Mouse (Mus musculus) hindbrain, embryonic 12.5 days (tissue): ENCODE results near the gene Celsr1. TPM values are rescaled to one million over a fixed set of nuclear protein-coding genes. Genes with fewer than 3 reads are reported as not detected.
"Not testable (repeated sequence)": the region's sequence is repeated elsewhere in the genome, so short reads cannot be mapped to it uniquely, and the experiment has no call there.

Source experiments
- ATAC-seq: fragments of 200-750 bp; cut with Nextera tagmentation; 2 replicates; pipeline ENCODE4 v1.8.0; 2017; ENCODE audit warnings: moderate TSS enrichment; ENCODE audit not compliant: low FRiP score
- H3K27ac ChIP-seq: fragments of 300-500 bp; sonication (generic); 2 replicates; pipeline ENCODE4 v1.5.1; 2016; ENCODE audit warnings: mild to moderate bottlenecking
- H3K27me3 ChIP-seq: fragments of 300-500 bp; sonication (generic); 2 replicates; pipeline ENCODE4 v1.6.1; 2016; ENCODE audit warnings: mild to moderate bottlenecking
- H3K36me3 ChIP-seq: fragments of 300-500 bp; sonication (generic); 2 replicates; pipeline ENCODE4 v1.6.1; 2016; ENCODE audit warnings: mild to moderate bottlenecking
- H3K4me1 ChIP-seq: fragments of 300-500 bp; sonication (generic); 2 replicates; pipeline ENCODE4 v1.6.1; 2016
- H3K4me2 ChIP-seq: fragments of 300-500 bp; sonication (generic); replicated peaks from 2 replicates; pipeline ENCODE4 v1.6.1; 2016; ENCODE audit warnings: mild to moderate bottlenecking
- H3K4me3 ChIP-seq: fragments of 300-500 bp; sonication (generic); 2 replicates; pipeline ENCODE4 v1.5.1; 2016; ENCODE audit warnings: mild to moderate bottlenecking
- H3K9ac ChIP-seq: fragments of 300-500 bp; sonication (generic); 2 replicates; pipeline ENCODE4 v1.6.1; 2016; ENCODE audit warnings: mild to moderate bottlenecking, moderate library complexity
- H3K9me3 ChIP-seq: fragments of 300-500 bp; sonication (generic); replicated peaks from 2 replicates; pipeline ENCODE4 v1.6.1; 2016; ENCODE audit warnings: mild to moderate bottlenecking
- WGBS: fragments of 180-500 bp; shearing (Covaris S2); methylation state at CpG from one replicate; pipeline ENCODE4 v1.1.7; 2016; 5-methylcytosine and 5-hydroxymethylcytosine counted together
- polyA plus RNA-seq: library from polyadenylated mRNA; unstranded; fragments of >200 nt; fragmentation: Nextera tagmentation; extraction: Ambion mirVana; gene quantifications from 2 replicates; pipeline ENCODE4 v1.2.1, GENCODE M21; 2016

The Celsr1 gene
- polyA plus RNA-seq, 1 experiment from 2014 or later = 4.3 TPM

DNA sequence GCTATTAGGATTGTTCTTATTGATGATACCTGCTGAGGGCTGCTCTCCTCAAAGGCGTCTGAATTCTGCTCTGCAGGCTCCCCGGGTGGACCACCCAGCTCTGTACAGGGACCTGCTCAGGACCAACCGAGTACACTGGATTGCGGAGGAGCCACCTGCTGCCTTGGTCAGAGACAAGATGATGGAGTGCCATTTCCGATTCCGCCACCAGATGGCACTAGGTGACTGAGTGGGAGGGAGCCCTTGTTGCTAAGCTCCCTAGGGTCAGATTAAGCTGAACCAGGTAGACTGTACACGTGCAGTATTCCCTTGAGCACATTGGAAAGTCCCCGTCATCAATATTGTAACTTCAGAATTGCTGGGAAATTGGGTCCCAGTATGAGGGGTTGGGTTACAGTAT is 137.3 kb downstream of the Celsr1 start:
- no peak overlapping the region for H3K4me2 ChIP-seq
- H3K27ac ChIP-seq = no peak overlapping the region
- no peak overlapping the region for H3K4me3 ChIP-seq
- no peak for ATAC-seq
- H3K36me3 ChIP-seq = peaks cover 75% of the 10 kb centered on the region
- WGBS = 21% methylated on average over 8 of the region's 8 CpGs
- H3K27me3 ChIP-seq = no peaks in the 10 kb centered on the region
- H3K4me1 ChIP-seq = 0 out of 2 replicates have a peak, but pooled peaks cover 13% of the 10 kb centered on the region
- H3K9ac ChIP-seq = no peak overlapping the region
- no peaks in the 10 kb centered on the region for H3K9me3 ChIP-seq

DNA sequence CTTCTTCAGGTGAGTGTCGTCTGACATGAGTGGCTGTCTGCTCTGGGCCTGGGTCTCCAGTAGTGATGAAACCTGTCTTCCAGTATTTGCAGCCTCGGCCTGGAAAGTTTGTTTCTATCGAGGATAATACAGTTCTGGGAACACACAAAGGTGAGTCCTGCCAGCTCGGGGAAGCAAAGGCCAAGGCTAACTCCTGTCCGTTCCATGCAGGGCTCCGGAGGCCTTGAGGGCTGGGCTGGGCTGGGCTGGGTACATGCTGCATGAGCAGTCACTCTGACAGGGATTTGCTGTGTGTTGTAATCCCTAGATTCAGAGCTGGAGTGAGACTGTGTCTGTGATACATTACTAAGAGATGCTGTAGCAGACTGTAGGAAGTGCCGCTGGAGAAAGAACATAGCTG is 139.7 kb downstream of the Celsr1 start:
- WGBS = 86% methylated on average over 7 of the region's 7 CpGs

DNA sequence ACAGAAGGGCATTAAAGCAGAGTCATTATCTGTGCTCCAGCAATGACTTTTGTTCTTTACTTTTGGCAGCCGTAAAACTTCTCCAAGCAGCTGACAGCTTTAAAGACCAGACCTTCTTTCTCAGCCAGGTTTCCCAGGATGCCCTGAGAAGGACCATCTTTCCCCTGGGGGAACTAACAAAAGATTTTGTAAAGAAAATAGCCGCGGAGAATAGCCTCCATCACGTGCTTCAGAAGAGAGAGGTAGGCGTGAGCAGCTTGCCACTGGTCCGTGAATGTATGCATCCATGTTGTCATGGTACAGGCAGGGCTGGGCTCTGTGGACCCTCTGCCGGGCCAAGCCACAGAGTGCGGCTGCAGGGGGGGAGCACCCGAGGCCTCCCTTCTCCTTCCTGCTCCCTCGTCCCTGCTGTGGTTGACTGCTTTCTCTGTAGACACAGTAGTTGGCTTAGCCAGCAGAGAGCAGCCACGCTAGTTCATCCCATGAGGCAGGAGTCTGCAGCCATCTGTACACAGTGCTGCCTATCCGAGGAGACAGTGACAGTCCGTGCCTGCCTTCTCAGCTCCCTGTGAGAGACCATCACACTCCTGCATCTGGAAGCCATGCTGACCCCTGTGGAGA is 141.0 kb downstream of the Celsr1 start:
- H3K4me3 ChIP-seq = no peak overlapping the region
- no peaks in the 10 kb centered on the region for H3K9me3 ChIP-seq
- no peaks in the 10 kb centered on the region for H3K27me3 ChIP-seq
- H3K27ac ChIP-seq = peak overlapping the region; percentile 58
- H3K36me3 ChIP-seq = peaks cover 66% of the 10 kb centered on the region
- H3K9ac ChIP-seq = no peak overlapping the region; the same call in 1 of the 2 replicates
- WGBS = 57% methylated on average over 13 of the region's 13 CpGs
- no peak overlapping the region for H3K4me2 ChIP-seq
- peak; percentile 72 for ATAC-seq
- H3K4me1 ChIP-seq = 0 out of 2 replicates have a peak, but pooled peaks cover 13% of the 10 kb centered on the region

More for the DNA sequence above, 139.7 kb downstream of the Celsr1 start:
- Histone ChIP-seq H3K4me2 (no peak overlapping the region), H3K9ac (no peak overlapping the region), H3K9me3 (no peaks in the 10 kb centered on the region), H3K27me3 (no peaks in the 10 kb centered on the region), H3K36me3 (peaks cover 72% of the 10 kb centered on the region), H3K4me3 (no peak overlapping the region), H3K27ac (no peak overlapping the region), H3K4me1 (0 out of 2 replicates have a peak, but pooled peaks cover 13% of the 10 kb centered on the region)
- ATAC-seq = no peak

DNA sequence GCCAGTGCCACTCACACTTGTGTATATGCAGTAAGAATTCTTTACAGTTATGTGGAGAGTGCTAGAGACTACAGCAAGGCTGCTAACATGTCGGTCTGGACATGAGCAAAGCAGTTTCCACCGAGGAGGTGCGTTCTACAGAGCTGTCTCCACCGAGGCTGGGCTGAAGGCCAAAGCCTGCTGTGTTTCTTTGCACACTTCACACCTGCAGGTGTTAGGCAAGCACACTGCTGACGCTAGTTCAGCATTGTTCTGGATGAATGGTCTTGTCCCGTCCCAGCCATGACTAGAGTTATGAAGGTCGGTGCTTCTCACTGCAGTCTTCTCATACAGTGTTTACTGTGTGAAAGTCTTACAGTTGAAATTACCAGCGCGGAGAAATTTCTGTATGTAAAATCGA is 141.6 kb downstream of the Celsr1 start:
- Histone ChIP-seq H3K9ac (no peak overlapping the region), H3K4me3 (no peak overlapping the region), H3K36me3 (peaks cover 60% of the 10 kb centered on the region), H3K27me3 (no peaks in the 10 kb centered on the region), H3K4me1 (0 out of 2 replicates have a peak, but pooled peaks cover 13% of the 10 kb centered on the region), H3K27ac (peak overlapping the region; percentile 58; the same call in 1 of the 2 replicates), H3K9me3 (no peaks in the 10 kb centered on the region), H3K4me2 (no peak overlapping the region)
- ATAC-seq = 0 out of 2 replicates have a peak, but pooled peaks have one; percentile 38
- 72% methylated on average over 10 of the region's 10 CpGs for WGBS

DNA sequence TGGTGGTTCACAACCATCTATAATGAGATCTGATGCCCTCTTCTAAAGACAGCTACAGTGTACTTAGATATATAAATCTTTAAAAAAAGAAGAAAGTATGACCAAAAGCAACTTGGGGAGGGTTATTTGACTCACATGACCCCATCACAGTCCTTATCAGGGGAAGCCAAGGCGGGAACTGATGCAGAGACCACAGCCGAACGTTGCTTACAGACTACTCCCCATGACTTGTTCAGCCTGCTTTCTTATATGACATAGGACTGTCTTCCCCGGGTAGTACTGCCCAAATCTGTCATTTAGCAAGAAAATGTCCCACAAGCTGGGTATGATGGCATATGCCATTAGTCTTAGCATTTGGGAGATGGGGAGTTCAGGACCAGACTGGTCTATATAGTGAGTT is 144.3 kb downstream of the Celsr1 start:
- 88% methylated on average over 4 of the region's 4 CpGs for WGBS
- H3K4me3 ChIP-seq = no peak overlapping the region
- peaks cover 64% of the 10 kb centered on the region for H3K36me3 ChIP-seq

DNA sequence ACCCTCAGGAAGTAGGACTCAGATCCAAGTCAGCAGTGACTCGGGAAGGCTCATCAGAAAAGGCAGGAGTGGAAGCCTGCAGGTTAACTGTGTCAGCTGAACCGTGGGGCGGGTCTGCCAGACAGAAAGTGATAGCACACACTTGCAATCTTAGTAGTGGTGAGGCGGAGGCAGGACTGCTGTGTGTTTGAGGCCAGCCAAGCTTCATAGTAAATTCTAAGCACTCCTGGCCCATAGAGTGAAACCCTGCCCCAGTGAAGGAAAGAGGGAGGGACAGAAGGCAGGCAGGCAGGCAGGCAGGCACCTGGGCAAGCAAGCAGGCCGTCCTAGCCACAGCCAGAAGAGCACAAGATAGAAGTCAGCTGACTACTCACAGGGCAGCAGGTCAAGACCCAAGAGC is 148.0 kb downstream of the Celsr1 start:
- no peaks in the 10 kb centered on the region for H3K9me3 ChIP-seq
- no peak overlapping the region for H3K9ac ChIP-seq
- H3K4me1 ChIP-seq = peaks cover 3% of the 10 kb centered on the region; the same call in 1 of the 2 replicates
- H3K27ac ChIP-seq = no peak overlapping the region
- peaks cover 52% of the 10 kb centered on the region for H3K36me3 ChIP-seq
- no peak overlapping the region for H3K4me3 ChIP-seq
- H3K27me3 ChIP-seq = no peaks in the 10 kb centered on the region
- H3K4me2 ChIP-seq = no peak overlapping the region
- ATAC-seq = no peak
- WGBS = 87% methylated on average over 5 of the region's 5 CpGs

More for the DNA sequence above, 144.3 kb downstream of the Celsr1 start:
- H3K9me3 ChIP-seq = no peaks in the 10 kb centered on the region
- no peak for ATAC-seq
- H3K9ac ChIP-seq = no peak overlapping the region
- no peak overlapping the region for H3K27ac ChIP-seq
- H3K4me2 ChIP-seq = no peak overlapping the region
- H3K27me3 ChIP-seq = no peaks in the 10 kb centered on the region
- H3K4me1 ChIP-seq = 0 out of 2 replicates have a peak, but pooled peaks cover 13% of the 10 kb centered on the region

DNA sequence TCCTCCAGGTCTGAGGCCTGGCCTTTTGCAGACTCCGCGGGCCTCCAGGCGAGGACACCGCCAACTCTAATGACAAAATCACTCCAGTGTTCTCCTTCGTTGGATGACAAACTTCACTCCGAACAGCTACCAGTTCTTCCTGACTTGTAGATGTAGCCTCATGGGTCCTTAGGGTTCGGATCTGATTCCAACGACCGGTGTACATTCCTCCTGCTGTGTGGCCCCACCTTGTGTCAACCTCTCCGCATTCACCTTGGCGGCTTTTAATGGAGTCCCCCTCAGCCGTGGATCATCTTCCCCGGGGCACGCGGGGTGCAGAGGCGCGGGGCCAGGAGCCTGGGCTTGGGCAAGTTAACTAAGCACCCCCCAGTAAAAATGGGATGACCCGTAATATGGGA is 154.1 kb downstream of the Celsr1 start:
- Histone ChIP-seq H3K9me3 (no peaks in the 10 kb centered on the region), H3K36me3 (peaks cover 43% of the 10 kb centered on the region), H3K4me3 (peak overlapping the region; percentile 79), H3K27ac (peak overlapping the region; percentile 71), H3K4me2 (peak overlapping the region; percentile 96), H3K9ac (peak overlapping the region; percentile 84), H3K27me3 (no peaks in the 10 kb centered on the region), H3K4me1 (peaks cover 24% of the 10 kb centered on the region)
- 2% methylated on average over 18 of the region's 18 CpGs for WGBS
- peak; percentile 36 for ATAC-seq

DNA sequence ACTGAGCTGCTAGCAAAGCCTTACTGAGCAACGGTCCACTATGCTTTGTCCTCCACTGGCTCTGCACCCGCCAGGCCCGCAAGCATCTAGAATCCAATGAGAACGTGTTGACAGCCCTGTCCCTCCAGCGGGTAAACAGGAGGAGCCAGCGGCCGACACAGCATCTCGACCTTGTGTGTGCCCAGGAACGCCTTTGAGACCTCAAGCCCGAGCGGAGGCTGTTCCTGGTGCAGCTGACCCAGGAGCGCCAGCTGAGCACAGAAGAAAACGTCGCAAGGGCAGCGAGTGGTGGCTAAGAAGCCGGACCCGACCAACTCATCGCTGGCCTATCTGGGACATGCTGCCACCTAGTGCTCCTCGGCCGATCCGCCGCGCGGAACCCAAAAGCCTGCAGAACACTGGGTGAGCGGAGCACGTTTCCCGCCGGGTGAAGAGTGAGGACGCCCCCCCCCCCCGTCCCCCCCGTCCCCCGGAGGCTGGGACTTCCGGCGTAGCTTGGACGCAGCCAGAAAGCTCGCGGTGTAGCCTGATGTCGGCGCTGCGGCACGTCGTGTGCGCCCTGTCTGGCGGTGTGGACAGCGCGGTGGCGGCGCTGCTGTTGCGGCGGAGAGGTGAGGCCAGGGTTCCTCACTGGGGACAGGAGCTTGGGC is 154.6 kb downstream of the Celsr1 start, which contains the start of gene Trmu:
TSS of gene Trmu (plus strand) at position 465 of the 650 bp plus-strand sequence.
- H3K4me1 ChIP-seq = peaks cover 24% of the 10 kb centered on the region
- H3K4me3 ChIP-seq = peak within 1 kb of the TSS; percentile 79
- no peaks in the 10 kb centered on the region for H3K9me3 ChIP-seq
- ATAC-seq = peak; percentile 94
- peak within 1 kb of the TSS; percentile 84 for H3K9ac ChIP-seq
- no peaks in the 10 kb centered on the region for H3K27me3 ChIP-seq
- H3K36me3 ChIP-seq = peaks cover 45% of the 10 kb centered on the region
- peak within 1 kb of the TSS; percentile 96 for H3K4me2 ChIP-seq
- WGBS = under 1% methylated on average over 43 of the region's 50 CpGs
- H3K27ac ChIP-seq = peak within 1 kb of the TSS; percentile 79

DNA sequence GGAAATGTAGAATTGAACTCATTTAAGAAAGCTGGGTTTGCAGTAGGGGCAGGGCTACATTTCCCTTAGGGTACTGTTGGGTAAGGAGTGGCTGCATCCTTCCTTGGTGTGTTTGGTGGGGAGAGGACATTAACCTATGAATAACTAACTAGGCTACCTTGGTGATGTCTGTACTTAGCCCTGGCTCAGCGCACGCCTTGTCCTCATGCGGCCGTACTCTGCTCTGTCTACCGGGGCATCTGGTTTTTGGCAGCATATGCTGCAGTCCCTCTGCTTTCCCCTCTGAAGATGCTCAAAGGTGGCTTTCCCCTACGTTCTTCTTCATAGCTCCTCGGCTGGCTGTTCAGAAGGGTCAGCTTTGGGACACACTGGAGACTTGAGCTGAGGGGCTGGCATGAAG is 156.2 kb downstream of the Celsr1 start:
- no peak for ATAC-seq
- Histone ChIP-seq H3K4me3 (no peak overlapping the region), H3K9ac (no peak overlapping the region), H3K27ac (no peak overlapping the region), H3K27me3 (no peaks in the 10 kb centered on the region), H3K4me1 (peaks cover 24% of the 10 kb centered on the region), H3K4me2 (no peak overlapping the region), H3K9me3 (no peaks in the 10 kb centered on the region), H3K36me3 (peaks cover 39% of the 10 kb centered on the region)
- WGBS = 92% methylated on average over 7 of the region's 7 CpGs

DNA sequence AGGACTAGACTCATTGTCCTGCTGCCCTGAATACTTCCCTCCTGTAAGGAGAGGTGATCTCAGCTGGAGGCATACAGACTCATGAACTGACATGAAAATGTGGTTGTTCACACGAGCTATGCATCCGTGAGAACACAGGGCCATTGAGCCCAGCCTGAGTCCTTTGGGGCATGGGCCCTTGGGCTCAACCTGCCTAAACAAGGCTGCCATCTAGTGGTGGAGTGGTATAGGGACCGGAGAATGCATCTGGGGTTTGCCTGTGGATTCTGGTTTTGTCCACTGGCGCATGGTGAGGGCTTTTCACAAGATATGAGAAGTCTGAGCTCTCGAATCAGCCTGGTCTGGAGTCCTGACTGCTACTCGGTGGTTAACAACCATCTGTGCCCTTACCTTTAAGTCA is 165.9 kb downstream of the Celsr1 start:
- no peak for ATAC-seq
- no peak overlapping the region for H3K4me2 ChIP-seq
- no peak overlapping the region for H3K9ac ChIP-seq
- no peak overlapping the region for H3K27ac ChIP-seq
- H3K4me3 ChIP-seq = no peak overlapping the region
- H3K36me3 ChIP-seq = peaks cover 87% of the 10 kb centered on the region
- no peaks in the 10 kb centered on the region for H3K27me3 ChIP-seq
- no peaks in the 10 kb centered on the region for H3K9me3 ChIP-seq
- WGBS = 52% methylated on average over 6 of the region's 6 CpGs
- no peaks in the 10 kb centered on the region for H3K4me1 ChIP-seq

DNA sequence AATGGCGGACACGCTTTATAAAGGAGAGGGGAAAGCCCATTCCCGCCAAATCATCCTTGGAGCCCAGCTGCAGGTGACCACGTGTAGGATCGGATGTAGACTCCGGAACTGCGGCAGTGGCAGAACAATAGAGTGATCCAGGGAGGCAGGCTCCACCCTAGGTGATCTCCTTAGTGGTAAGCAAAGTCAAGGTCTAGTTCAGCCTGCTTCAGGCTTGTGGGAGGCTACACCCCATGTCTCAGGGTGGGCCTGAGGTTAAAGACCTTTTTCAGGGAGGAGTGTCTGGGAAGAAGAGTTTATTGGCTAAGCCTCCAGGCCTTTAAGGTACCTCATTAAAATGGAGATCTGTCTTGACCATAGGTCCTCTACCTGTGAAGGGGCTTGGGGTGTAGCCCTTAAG is 167.7 kb downstream of the Celsr1 start:
- H3K9me3 ChIP-seq, H3K27me3 ChIP-seq, H3K9ac ChIP-seq, H3K27ac ChIP-seq, ATAC-seq, H3K4me3 ChIP-seq, H3K4me1 ChIP-seq, H3K4me2 ChIP-seq: not testable (repeated sequence)
- peaks cover 80% of the 10 kb centered on the region for H3K36me3 ChIP-seq
- WGBS = 91% methylated on average over 7 of the region's 7 CpGs

DNA sequence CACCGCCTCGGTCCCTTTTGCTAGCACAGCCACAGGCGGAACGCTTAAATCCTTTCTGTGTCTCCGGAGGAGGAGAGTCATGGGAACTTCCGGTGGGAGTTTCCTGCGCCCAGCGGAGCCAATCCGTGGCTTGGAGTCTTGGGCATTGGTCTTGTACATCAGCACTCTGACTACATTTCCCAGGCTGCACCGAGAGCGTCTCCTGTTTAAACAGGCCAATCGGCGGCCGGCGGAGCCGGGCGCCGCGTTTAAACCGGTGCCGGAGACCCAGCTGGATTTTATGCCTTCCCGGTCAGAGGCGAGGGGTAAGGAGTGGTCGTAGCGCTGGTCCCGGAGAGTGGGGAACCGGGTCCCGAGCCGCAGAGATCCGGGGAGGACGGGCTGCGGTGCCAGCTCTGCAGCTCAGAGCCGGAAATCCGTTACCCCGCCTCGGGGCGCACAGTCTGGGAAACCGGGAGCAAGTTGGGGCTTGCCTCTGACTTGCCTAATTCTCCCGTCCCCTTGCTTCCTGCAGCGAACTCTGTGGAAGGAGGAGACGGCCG is 174.0 kb downstream of the Celsr1 start, which contains the start of gene Gtse1:
TSS of gene Gtse1 (plus strand) at position 256 of the 542 bp plus-strand sequence.
- Histone ChIP-seq H3K27me3 (no peaks in the 10 kb centered on the region), H3K36me3 (peaks cover 25% of the 10 kb centered on the region), H3K9ac (peak within 1 kb of the TSS; percentile 79), H3K4me2 (peak within 1 kb of the TSS; percentile 87), H3K9me3 (no peaks in the 10 kb centered on the region), H3K4me1 (peaks cover 27% of the 10 kb centered on the region), H3K4me3 (peak within 1 kb of the TSS; percentile 75), H3K27ac (peak within 1 kb of the TSS; percentile 75)
- ATAC-seq = peak; percentile 98
- under 1% methylated on average over 42 of the region's 42 CpGs for WGBS
